Mouse (Mus musculus) cerebellum, adult 11 months (tissue): Measurements from ENCODE around the gene Flna.

Experiments
- DNase-seq: peaks from one replicate; pipeline ENCODE4 v3.0.0; 2022

Flna gene

DNA sequence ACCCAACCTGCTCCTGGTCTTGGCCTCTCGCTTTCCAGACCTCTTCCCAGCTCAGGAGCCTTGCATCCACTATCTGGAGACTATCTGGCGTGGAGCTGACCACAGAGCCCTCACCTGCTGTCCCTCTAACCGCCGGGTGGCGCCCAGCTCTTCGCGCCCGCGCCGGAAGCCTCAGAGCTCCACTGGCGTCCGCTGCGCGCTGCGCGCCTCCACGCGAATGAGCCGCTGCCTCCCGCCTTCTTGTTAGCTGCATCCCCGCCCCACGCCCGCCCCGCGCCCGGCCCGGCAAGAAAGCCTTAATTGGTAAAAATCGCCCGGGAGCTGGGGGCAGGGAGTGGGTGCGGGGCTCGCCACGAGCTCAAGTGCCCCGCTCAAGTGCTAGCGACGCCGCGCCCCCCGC lies at the start of gene Flna:
TSS of gene Flna (minus strand) at position 206 of the 400 bp plus-strand sequence.
- DNase-seq = peak; percentile 67

DNA sequence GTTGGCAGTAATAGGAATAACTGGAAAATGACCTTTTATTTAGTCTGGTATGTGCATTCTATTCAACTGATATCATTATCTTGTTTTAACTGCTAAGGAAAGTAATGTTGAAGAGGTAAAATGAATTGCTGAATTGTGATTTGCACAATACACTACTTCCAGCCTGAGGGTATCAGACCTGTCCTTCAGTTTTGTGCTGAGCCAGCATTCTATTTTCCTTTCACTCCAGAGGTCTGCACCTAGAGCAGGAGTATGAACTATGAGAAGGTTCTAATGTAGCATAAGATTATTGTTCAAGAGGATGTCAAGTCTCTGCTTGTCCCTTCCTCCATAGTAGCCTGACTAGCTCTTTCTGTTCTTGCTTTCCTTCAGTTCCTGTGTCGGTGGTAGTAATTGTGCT lies 48.7 kb upstream of the Flna start:
- no peak for DNase-seq

DNA sequence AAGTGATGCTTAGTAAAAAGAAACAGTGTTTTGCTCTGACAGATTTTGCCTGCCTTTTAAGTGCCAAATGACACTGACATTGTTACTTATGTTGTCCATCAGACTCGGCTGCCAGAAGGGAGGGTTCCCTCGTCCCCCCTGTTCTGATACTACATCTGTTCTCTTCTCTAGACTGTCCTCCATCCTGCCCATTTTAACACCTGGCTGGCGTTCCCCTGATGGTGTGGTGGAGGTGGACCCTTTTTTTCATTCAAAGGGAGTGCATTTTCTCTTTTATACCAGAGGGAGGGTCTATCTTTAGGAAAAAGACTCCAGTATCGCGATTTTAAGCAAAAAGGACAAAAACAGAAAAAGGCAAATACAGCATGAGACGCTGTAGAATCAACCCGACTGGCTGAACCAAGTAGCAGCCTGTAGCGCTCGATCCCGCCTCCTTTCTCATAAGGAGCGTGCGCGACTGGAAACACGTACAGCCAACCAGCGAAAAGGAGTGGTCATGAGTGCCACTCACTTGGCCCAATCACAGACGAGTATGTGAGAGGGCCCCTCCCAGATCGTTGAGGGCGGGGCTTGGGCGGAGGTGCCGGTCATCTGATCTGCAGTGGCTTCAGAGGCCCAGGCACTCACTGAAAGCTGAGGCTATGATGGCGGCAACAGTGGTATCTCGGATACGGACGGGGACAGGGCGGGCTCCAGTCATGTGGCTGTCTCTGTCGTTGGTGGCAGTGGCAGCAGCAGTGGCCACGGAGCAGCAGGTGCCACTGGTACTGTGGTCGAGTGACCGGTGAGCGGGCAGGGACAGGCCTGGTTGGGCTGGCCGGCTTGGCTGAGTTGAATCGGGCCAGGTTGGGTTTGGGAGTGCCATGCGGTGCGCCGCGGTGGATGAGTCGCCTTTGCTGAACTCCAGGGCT lies 47.2 kb upstream of the Flna start, which contains the start of gene Atp6ap1:
TSS of gene Atp6ap1 (plus strand) at position 560 of the 911 bp plus-strand sequence.
- peak; percentile 91 for DNase-seq

DNA sequence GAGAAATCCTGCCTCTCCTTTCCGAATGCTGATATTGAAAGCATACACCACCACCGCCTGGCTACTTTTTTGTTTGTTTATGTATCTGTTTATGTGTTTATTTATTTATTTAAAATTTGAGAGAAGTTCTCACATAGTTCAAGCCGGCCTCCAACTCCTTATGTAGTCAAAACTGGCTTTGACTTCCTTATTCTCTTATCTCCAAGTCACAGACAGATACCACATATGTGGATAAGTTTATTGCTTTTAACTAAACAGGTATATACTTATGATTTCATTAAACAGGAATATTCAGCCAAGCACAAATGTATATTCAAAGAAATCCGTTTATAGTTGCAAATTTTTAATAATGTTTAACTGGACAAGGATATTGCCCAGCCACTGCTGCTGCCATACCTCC lies 43.8 kb upstream of the Flna start:
- no peak for DNase-seq

DNA sequence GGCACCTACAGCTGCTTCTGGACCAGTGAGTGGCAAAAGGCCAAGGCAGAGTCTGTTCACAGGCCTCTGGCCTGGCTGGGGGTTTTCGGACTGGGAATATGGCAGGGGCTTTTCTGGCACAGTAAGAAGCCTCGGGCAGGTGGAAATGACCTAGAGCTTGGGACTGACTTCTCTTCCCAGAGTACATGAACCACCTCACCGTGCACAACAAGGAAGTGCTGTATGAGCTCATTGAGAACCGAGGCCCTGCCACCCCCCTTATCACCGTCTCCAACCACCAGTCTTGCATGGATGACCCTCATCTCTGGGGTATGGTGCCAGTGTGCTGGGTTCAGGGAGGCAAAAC lies 33.4 kb upstream of the Flna start:
- no peak for DNase-seq

DNA sequence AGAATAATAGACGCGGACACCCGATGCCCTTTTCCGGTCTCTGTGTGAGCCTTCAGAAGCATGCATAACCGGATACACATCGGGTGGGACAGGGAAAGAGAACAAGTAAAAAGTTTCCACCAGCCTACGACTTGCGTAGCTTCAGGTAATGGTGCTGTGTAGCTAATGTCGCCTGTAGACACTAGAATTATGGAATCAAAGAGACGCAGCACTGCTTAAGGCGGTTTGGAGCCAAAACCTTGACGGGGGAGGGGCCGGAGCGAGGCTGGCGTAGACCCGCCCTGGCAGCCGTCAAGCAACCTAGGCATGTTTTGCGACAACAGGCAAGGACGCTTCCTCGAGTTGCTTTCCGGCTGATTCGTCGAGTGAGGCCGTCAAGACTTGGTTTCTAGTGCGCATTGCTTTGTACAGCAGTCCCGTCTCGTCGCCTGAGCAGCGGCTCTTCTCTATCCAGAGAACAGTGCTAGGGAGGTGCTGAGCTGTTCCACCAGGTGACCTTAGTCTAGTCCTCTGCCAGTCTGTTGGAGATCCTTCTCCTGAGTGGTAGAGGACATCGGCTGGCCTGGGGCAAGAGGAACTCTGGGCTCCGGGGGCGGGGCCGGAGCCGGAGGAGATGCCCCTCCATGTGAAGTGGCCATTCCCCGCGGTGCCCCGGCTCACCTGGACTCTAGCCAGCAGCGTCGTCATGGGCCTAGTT lies 32.9 kb upstream of the Flna start:
- DNase-seq = peak; percentile 78

DNA sequence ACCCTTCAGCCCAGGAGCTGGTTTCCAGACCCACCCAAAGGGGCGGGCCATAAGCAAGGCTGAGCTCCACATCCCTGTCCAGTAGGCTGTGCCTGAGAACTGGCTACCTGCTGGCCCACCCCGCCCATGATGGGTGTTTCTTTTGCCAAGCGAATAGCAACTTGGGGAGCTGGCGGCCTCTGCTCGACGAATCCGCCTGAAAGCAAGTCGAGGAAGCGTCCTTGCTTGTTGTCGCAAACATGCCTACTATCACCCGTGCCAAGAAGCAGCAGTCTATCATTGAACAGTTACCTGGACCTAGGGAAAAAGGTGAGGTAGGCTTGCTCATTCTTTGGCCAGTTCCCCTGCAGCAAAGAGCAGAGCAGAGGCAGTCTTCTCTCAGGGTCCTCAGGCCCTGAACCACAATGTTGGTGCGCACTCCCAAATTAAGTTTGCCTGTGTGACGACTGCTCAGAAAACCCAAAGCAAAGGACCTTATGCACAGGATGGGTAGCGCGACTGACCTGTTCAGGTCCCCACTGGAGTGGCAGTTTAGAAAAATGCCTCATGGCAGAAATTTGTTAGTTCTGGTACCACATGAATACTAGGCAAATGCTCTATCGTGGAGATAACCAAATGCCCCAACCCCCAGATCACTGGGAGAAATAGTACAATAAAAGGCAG lies 32.2 kb upstream of the Flna start, which contains the start of the genes Taz and Dnase1l1:
TSS of gene Taz (plus strand) at position 181 of the 663 bp plus-strand sequence.
TSS of gene Dnase1l1 (minus strand) at position 606 of the 663 bp plus-strand sequence.
- DNase-seq = peak; percentile 63

DNA sequence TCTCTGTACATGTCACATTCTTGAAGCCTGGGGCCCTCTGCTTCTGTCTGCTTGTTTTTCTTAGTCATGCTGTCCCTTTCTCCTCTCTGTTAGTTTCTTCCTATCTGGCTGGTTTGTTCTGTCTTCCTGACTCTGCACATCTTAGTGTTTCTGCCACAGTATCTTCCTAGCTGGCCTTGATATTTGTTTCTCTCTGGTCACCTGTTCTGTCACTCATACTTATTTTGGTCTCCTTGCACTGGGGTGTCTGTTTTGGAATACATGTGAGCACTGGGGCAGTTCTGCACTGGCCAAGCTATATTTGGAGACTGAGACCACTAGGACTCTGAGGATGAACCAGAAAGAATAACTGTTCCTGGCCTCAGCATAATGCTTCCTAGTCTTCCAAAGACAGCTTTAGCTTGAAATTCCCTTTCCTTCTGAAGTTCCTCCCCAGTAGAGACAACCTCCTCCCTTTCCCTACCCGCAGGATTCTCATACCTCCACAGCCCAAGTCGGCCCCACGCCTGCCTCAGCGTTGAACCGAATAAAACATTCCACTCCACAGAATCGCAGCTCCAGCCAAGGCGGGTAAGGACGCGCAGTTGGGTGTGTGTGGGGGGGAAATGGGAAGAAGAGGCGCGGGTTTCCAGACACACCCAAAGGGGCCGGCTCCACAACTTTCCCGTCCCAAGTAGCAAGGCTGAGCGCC lies 31.6 kb upstream of the Flna start:
- no peak for DNase-seq

DNA sequence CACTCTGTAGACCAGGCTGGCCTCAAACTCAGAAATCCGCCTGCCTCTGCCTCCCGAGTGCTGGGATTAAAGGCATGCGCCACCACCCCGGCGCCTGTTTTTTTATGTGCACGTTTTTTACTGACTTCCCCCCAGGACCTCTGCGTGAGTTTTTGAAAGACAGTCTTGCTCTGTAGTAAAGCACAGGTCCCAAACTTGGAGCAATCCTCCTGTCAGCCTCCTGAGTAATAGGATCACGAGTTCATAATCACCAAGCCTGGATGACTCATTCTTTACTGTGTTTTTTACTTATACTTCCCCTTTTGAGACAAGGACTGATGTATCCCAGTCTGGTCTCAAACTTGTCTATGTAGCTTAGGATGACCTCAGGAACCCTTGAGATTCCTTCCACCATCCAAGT lies 28.3 kb upstream of the Flna start:
- no peak for DNase-seq

DNA sequence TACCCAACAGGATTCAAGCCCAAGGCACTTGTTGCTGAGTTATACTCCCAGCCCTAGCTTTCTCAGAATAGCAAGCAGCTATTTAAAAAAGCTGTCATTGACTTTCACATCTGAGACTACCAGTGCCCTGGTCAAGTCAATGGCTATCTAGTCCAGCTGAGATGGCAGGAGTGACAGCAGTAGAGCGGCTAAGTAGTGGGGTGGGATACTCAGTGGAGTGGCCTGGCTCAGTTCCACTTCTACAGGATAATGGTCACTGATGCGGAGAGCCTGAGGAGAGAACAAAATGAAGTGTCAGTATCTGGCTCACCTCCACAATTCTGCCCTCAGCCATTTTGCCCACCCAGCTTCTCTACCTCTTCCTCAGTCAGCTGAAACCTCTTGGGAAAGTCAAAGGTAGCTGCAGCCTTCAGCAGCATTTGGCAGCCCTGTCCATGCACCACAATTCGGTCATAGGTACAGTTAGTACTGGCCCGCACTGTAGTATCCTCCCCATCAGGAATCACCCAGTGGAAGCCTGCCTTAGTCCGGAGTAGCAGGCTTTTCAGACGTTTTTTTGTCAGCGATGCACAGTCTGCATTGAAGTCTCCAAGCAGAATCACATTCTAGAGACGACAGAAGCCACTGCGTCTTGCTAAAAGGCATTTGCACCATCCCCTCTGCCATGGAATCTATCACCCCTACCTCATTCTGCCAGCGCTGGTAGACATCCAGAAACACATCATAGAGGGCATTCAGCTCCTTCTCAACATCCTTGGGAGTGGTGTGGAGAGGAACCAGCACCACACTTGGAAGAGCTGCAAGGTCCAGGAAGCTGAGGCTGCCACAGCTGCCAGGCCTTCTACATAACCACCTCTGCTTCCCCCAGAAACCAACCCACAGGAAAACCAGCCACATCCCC lies 24.1 kb upstream of the Flna start:
- DNase-seq = no peak

DNA sequence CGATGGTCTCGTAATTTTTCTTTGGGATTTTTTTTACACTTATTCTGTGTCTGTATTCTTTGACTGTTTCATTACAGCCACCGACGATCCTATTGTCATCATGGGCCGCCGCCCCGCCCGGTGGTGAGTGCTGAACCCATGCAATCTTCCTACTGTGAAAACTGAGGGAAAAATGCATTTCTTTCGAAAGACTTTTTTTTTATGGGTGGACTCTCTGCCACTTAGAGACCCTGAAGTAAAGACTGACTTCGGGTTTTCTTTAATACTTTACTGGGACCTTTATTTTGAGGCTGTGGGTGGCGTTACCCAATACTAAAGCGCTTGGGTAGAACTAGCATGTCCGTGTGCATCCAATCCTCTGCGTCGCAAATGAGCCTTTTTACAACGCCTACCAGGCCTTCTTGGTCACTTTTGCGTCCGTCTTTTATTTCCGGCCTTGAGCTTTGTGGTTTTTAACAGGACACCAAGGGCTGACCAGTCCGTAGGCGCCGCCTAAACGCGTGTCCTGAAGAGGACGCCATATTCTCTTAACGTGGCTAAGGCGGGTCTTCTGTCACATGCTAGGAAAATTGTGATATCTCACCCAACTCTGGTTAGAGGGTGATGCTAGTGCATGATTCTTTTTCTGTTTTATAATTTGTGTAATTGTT lies 21.4 kb upstream of the Flna start:
- DNase-seq = no peak

DNA sequence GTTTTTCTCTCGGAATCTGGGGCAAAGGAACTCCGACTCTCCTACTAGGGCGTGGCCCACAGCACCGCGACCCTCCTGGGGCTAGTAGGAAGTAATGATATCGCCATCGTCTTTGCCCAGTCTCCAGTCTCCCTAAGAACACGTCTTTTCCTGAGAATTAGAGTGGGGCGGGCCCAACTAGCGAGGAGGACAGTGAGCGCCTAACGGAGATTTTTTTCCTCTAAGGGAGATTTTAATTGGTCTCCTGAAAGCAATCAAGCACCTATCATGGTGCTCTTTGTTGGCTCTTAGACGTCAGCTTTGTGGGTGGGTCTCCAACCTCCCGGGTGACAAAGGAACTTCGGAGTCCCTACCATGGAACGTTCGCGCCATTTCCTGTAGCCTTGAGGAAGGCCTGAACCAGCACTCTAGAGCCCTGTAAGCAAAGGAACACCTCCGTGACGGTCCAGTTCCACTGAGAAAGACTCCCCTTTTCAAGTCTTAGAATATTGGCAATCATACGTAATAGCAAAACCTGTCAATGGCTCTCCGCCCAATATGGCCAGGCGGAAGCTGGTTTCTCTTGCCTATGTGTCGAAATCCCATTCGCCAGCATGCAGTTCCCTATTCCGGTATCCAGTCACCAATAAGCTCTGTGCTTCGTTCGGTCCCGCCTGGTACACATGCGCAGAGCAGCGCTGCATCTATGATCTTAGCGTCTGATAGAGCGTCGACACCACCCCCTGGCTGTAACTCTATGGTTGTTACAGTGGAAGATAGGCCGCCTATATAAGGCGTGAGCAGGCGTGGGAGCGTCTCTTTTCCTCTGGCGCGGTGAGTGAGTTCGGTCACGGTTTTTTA lies 20.7 kb upstream of the Flna start, which contains the start of gene Rpl10:
TSS of gene Rpl10 (plus strand) at position 751 of the 840 bp plus-strand sequence.
- DNase-seq = peak; percentile 85

DNA sequence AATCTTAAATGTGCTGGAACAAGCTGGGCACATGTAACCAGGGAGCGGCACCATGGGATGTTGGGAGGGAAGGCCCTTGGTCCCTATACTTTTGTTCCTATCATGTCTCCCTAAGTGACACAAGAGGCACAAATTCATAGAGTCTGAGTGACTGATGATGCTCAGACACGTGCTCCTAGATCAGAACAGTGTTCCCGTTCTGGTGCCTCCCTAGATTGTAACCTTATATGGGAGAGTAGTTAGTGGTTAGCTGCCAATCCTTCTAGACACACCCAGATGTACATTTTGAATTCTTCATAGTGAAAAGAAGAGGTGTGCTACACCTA lies 20.1 kb upstream of the Flna start:
- no peak for DNase-seq

DNA sequence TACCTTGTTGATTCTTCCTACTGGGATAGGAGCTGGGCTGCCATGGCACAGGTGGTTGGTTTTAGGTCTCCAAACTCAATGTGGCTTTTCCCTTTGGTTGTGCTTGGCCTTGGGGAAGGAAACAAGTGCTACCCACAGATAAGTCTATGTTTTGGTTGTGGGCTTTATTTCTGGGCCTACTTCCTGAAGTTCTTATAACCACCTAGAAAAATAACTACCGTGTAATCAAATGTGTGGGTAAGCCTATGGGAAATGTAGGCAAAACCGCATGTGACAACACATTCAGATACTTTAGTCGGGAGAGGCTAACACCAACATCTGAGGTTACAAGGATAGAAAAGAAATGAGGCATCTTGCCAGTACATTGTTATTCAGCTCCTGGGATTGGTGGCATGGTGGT lies 8.1 kb upstream of the Flna start:
- DNase-seq = no peak

DNA sequence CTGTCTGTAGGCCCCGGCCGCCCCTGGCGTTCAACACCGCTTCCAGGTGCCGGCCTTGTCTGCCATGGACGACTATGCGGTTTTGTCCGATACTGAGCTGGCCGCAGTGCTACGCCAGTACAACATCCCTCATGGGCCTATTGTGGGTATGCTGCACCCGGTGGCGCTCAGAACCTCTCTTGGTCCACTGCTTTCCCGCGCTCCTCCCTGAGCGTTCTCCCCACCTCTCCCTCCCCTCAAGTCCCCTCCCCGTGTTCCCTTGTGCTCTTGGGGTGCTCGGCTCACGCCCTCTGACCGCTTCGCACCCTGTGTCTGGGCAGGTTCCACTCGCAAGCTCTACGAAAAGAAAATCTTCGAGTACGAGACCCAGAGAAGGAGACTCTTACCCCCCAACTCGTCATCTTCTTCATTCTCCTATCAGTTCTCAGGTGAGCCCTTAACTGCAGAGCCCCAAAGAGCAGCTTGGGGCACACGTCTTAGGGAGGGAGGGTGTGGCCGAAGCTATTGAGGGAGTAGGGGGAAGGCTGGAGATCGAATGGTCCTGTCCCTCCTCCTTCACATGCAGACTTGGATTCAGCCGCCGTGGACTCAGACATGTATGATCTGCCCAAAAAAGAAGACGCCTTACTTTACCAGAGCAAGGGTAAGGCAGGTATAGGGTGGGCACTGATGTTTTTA lies 5.4 kb upstream of the Flna start:
- DNase-seq = no peak

DNA sequence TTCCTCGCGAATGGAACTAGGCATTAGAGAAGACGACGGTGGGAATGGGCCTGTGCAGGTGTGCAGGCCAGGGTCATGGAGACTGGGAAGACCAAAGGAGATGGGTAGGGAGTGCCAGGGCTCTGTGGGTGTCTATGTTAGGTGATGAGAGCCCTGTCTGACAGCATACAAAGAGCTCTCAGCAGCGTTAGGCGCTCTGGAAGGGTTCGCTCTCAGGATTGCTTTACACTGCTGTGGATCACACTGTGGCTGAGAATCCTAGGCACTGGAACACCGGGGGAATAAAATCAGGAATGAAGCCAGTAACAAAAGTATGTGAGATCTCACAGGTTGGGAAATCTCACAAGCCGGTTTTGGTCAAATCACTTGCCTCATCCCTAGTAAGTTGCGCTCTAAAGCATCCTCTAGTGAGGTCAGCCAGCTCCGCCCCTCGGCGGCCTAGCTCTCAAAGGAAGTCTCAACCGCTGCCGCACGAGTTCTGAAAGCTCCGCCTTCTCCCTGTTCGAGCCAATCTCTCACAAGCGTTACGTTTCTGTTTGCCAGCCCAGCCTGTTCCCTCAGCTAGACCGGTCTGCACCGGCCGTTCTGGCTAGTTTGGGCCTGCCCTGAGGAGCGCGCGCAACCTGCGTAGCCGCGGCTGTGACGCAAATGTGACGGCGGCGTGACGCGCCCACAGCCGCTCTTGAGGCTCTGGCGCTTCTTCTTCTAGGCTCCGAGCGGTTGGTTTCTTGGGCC lies 4.7 kb upstream of the Flna start, which contains the start of gene Emd:
TSS of gene Emd (plus strand) at position 535 of the 735 bp plus-strand sequence.
- DNase-seq = peak; percentile 83

DNA sequence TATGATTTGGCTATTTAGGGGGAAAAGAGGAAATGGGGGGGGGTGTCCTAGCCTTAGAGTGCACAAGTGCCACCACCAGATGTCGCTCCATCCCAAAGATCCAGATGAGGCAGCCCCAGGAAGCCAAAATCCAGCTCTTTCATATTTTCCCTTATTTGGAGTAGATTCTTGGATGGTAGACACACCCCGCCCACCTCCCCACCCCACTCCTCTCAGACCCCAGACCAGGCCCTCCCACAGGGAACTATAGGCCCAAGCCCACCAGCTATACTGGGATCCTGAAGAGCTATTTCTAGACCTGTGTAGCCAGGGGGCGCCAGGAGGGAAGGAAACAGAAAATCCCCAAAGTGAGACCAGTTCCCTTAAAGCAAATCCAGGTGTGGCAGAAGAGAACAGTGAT lies 969 bp downstream of the Flna start:
- DNase-seq = peak; percentile 44

DNA sequence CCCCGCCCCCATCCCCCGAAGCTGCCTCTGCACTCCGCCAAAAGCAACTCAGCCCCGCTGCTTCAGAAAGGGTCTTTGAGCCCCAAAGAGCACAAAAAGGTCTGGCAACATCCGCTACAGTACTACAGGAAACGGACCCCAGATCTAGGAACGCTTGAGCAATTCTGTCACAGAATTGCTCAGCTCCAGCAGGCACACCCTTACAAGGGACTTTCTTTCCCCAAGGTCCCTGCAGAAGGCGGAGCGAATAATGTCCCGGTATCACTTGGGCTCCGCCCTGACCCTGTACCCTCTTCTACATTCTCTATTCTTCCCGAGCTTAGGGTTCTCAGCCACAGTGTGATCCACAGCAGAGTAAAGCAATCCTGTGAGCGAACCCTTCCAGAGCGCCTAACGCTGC lies 2.9 kb downstream of the Flna start:
- DNase-seq = no peak

DNA sequence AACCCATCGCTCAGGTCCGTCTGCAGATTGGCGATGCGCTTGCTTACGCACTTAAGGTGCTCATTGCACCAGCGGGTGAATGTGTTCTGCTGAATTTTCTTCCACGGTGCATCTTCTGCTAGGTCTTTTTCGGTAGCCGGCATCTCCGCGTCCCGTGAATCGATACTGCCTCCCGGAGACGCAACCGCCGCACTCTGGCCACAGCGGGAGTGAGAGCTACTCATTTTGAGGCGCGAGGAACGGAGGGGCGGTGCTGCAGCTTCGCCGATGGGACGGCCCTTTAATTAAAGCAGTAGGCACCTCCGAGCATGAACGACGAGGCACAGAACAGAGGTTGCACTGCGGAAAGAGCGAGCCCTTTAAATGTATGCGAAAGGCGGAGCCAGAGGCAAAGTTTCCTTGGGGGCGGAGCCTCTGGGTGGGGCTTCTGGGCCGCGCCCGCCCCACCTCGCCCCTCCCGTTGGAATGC lies 3.4 kb downstream of the Flna start:
- DNase-seq = peak; percentile 78
